Mouse (Mus musculus): Measurements from ENCODE around the gene Alox5. TPM values are rescaled to one million over a fixed set of nuclear protein-coding genes. Genes with fewer than 3 reads are reported as not detected.

Alox5 gene
- total and polyA plus RNA-seq, 3 experiments, result not detected

- in situ Hi-C loops (cut with MboI; ENCODE audit: low pct_ligation_motif_present, low pct_unique_long_range_greater_than_20kb, low sequenced_read_pairs), result no loop called here
- Histone ChIP-seq H3K9me3 (replicated peaks; ENCODE audit: low read length) (no peaks in the 10 kb centered on the region), H3K4me1 (ENCODE audit: control insufficient read depth in 1 of 2, insufficient read depth in 2 of 2) (peaks cover 6 to 29% of the 10 kb centered on the region in 2 experiments), H3K27me3 (replicated peaks) (no peaks in the 10 kb centered on the region), H3K4me3 (replicated peaks in 1 of 3; ENCODE audit: low read depth in 2 of 3, low read length in 2 of 3, poor library complexity in 1 of 3) (no peak overlapping the region), H3K27ac (ENCODE audit: insufficient read depth, low read depth) (no peak overlapping the region), H3K79me2 (replicated peaks; ENCODE audit: control insufficient read depth, extremely low read depth, insufficient read depth, poor library complexity, severe bottlenecking) (no peaks in the 10 kb centered on the region), H3K36me3 (replicated peaks in 1 of 2; ENCODE audit: control insufficient read depth in 1 of 2, insufficient read depth in 1 of 2, low read length in 1 of 2) (no peaks in the 10 kb centered on the region), H3K4me2 (ENCODE audit: insufficient read depth, low read depth, poor library complexity, severe bottlenecking) (no peak overlapping the region), H3K9ac (ENCODE audit: insufficient read depth, low read depth) (no peak overlapping the region)
- TF ChIP-seq RCOR1 (conservative IDR thresholded peaks at IDR 0.05; ENCODE audit: low read depth, low read length), result no peak
- TF ChIP-seq POLR2A (IDR thresholded peaks at IDR 0.05; ENCODE audit: low read depth, low read length), result no peak
- no peak for TF ChIP-seq JUND (conservative IDR thresholded peaks at IDR 0.05; ENCODE audit: low read depth, low read length)
- TF ChIP-seq CTCF (conservative IDR thresholded peaks at IDR 0.05 in 1 of 2, IDR thresholded peaks at IDR 0.05 in 1 of 2; ENCODE audit: low read depth in 2 of 2, low read length in 2 of 2), result no peak
- TF ChIP-seq ZC3H11A (IDR thresholded peaks at IDR 0.05; ENCODE audit: low read depth, low read length), result no peak
- TF ChIP-seq NRF1 (IDR thresholded peaks at IDR 0.05; ENCODE audit: low read depth, low read length), result no peak
- no peak for TF ChIP-seq ZKSCAN1 (IDR thresholded peaks at IDR 0.05; ENCODE audit: borderline replicate concordance, low read depth, low read length)
- dilution Hi-C loops (cut with MboI; ENCODE audit: extremely low pct_ligation_motif_present, extremely low pct_unique_long_range_greater_than_20kb, low sequenced_read_pairs), result no loop called here
- DNase-seq (ENCODE audit: extremely low read depth), result no peak
These were observed 72.9 kb downstream of the Alox5 start for GRCm38 (mm10) chr6:116388068-116388467.

- TF ChIP-seq USF2 (conservative IDR thresholded peaks at IDR 0.05; ENCODE audit: low read depth, low read length) (no peak), MXI1 (IDR thresholded peaks at IDR 0.05; ENCODE audit: low read depth, low read length) (no peak), USF1 (IDR thresholded peaks at IDR 0.05; ENCODE audit: low read depth, low read length) (no peak), JUN (IDR thresholded peaks at IDR 0.05; ENCODE audit: insufficient read depth, low read depth, low read length) (no peak), CHD2 (IDR thresholded peaks at IDR 0.05; ENCODE audit: low read length) (no peak), E2F4 (IDR thresholded peaks at IDR 0.05; ENCODE audit: insufficient replicate concordance, low read depth, low read length) (no peak), EP300 (IDR thresholded peaks at IDR 0.05; ENCODE audit: low read length) (no peak), CTCF (conservative IDR thresholded peaks at IDR 0.05 in 1 of 2, IDR thresholded peaks at IDR 0.05 in 1 of 2; ENCODE audit: low read depth in 2 of 2, low read length in 2 of 2) (no peak), HCFC1 (IDR thresholded peaks at IDR 0.05; ENCODE audit: low read depth, low read length) (no peak), ZNF384 (IDR thresholded peaks at IDR 0.05; ENCODE audit: low read depth, low read length) (no peak), SMC3 (IDR thresholded peaks at IDR 0.05; ENCODE audit: low read depth, low read length) (no peak), IRF4 (IDR thresholded peaks at IDR 0.05; ENCODE audit: low read depth, low read length) (no peak), MAZ (IDR thresholded peaks at IDR 0.05; ENCODE audit: low read depth, low read length) (no peak), NRF1 (IDR thresholded peaks at IDR 0.05; ENCODE audit: low read depth, low read length) (no peak), ZKSCAN1 (IDR thresholded peaks at IDR 0.05; ENCODE audit: borderline replicate concordance, low read depth, low read length) (no peak), CHD1 (IDR thresholded peaks at IDR 0.05; ENCODE audit: low read depth, low read length) (no peak), ETS1 (conservative IDR thresholded peaks at IDR 0.05; ENCODE audit: low read depth, low read length) (no peak), GABPA (IDR thresholded peaks at IDR 0.05; ENCODE audit: insufficient replicate concordance, low read depth, low read length) (no peak)
- H3K27me3 ChIP-seq (replicated peaks), result no peaks in the 10 kb centered on the region
- no peak for DNase-seq (ENCODE audit: extremely low read depth)
- H3K27ac ChIP-seq (ENCODE audit: insufficient read depth, low read depth), result no peak overlapping the region
- H3K9ac ChIP-seq (ENCODE audit: insufficient read depth, low read depth), result no peak overlapping the region
- H3K9me3 ChIP-seq (replicated peaks; ENCODE audit: low read length), result no peaks in the 10 kb centered on the region
- no peaks in the 10 kb centered on the region for H3K36me3 ChIP-seq (replicated peaks in 1 of 2; ENCODE audit: control insufficient read depth in 1 of 2, insufficient read depth in 1 of 2, low read length in 1 of 2)
- no peak overlapping the region for H3K4me3 ChIP-seq (replicated peaks in 1 of 3; ENCODE audit: low read depth in 2 of 3, low read length in 2 of 3, poor library complexity in 1 of 3)
- H3K79me2 ChIP-seq (replicated peaks; ENCODE audit: control insufficient read depth, extremely low read depth, insufficient read depth, poor library complexity, severe bottlenecking), result no peaks in the 10 kb centered on the region
- in situ Hi-C loops (cut with MboI; ENCODE audit: low pct_ligation_motif_present, low pct_unique_long_range_greater_than_20kb, low sequenced_read_pairs), result no loop called here
- dilution Hi-C loops (cut with MboI; ENCODE audit: extremely low pct_ligation_motif_present, extremely low pct_unique_long_range_greater_than_20kb, low sequenced_read_pairs), result no loop called here
- H3K4me2 ChIP-seq (ENCODE audit: insufficient read depth, low read depth, poor library complexity, severe bottlenecking), result no peak overlapping the region
- peaks cover 8 to 42% of the 10 kb centered on the region in 2 experiments for H3K4me1 ChIP-seq (ENCODE audit: control insufficient read depth in 1 of 2, insufficient read depth in 2 of 2)
These were observed 74.5 kb downstream of the Alox5 start for GRCm38 (mm10) chr6:116386506-116386905.

Data from CH12.LX (cell line).